Mouse (Mus musculus) bone marrow, adult 2 months (tissue): ENCODE measurements around the gene Dtd1.

ENCODE experiments used
- CTCF ChIP-seq: fragments of 200-500 bp; IDR thresholded peaks from 2 replicates; pipeline ENCODE4 v1.5.1; 2011; ENCODE audit warnings: low read length, control low read depth; ENCODE audit not compliant: control insufficient read depth, insufficient read depth
- POLR2A ChIP-seq: fragments of 200-500 bp; IDR thresholded peaks from 2 replicates; pipeline ENCODE4 v1.6.1; 2011; ENCODE audit warnings: low read depth, mild to moderate bottlenecking, control low read depth, low read length, borderline replicate concordance; ENCODE audit not compliant: control insufficient read depth

DNA sequence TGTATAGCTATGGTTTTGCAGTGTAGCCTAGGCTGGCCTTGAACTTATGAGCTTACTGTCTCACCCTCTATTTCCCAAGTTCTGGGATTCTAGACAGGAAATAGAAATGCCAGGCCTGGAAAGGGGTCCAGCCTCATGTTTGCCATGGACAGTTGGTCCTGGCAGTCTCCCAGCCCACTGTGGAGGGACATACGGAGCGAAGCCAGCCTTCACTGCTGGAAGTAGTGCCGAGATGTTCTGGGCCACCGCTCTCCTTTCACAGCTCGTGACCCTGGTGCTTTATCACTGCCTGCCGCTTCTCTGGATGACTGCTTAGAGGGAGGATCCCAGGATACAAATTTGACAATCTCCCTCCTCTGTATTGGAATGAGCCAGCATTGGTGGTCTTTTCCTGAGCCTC lies 21.8 kb downstream of the Dtd1 start:
- no peak for TF ChIP-seq CTCF
- TF ChIP-seq POLR2A = no peak
